Mouse (Mus musculus) hindbrain, embryonic 14.5 days (tissue): ENCODE measurements around the gene Gps2. TPM values are rescaled to one million over a fixed set of nuclear protein-coding genes. Genes with fewer than 3 reads are reported as not detected.
A peak's percentile ranks its signal among the peaks of the same experiment; 100 is the strongest.

Experiments used
- ATAC-seq: fragments of 200-750 bp; cut with Nextera tagmentation; 2 replicates; pipeline ENCODE4 v1.8.0; 2017; ENCODE audit warnings: moderate number of reproducible peaks, mild to moderate bottlenecking, moderate TSS enrichment, moderate library complexity; ENCODE audit not compliant: low FRiP score
- DNase-seq: peaks from one replicate; pipeline ENCODE4 v3.0.0-alpha.2; 2015; ENCODE audit warnings: low spot score
- H3K27ac ChIP-seq: fragments of 300-500 bp; sonication (generic); 2 replicates; pipeline ENCODE4 v1.5.1; 2014; ENCODE audit warnings: mild to moderate bottlenecking, moderate library complexity
- H3K27me3 ChIP-seq: fragments of 300-500 bp; sonication (generic); 2 replicates; pipeline ENCODE4 v1.6.1; 2014; ENCODE audit warnings: mild to moderate bottlenecking, low read length, mixed read lengths; ENCODE audit not compliant: control insufficient read depth, insufficient read depth
- H3K36me3 ChIP-seq: fragments of 300-500 bp; sonication (generic); replicated peaks from 2 replicates; pipeline ENCODE4 v1.6.1; 2014; ENCODE audit not compliant: control insufficient read depth, insufficient read depth
- H3K4me1 ChIP-seq: fragments of 300-500 bp; sonication (generic); replicated peaks from 2 replicates; pipeline ENCODE4 v1.6.1; 2014; ENCODE audit warnings: antibody characterized with exemption, low read length, mixed read lengths; ENCODE audit not compliant: control insufficient read depth, insufficient read depth
- H3K4me2 ChIP-seq: fragments of 300-500 bp; sonication (generic); replicated peaks from 2 replicates; pipeline ENCODE4 v1.6.1; 2014; ENCODE audit warnings: mild to moderate bottlenecking, moderate library complexity
- H3K4me3 ChIP-seq: fragments of 300-500 bp; sonication (generic); replicated peaks from 2 replicates; pipeline ENCODE4 v1.5.1; 2014; ENCODE audit warnings: mild to moderate bottlenecking, low read length
- H3K9ac ChIP-seq: fragments of 300-500 bp; sonication (generic); 2 replicates; pipeline ENCODE4 v1.6.1; 2014
- H3K9me3 ChIP-seq: fragments of 300-500 bp; sonication (generic); 2 replicates; pipeline ENCODE4 v1.6.1; 2016; ENCODE audit warnings: low read length; ENCODE audit not compliant: control insufficient read depth
- WGBS: fragments of 180-500 bp; shearing (Covaris S2); extraction: QIAGEN DNeasy Blood & Tissue Kit; methylation state at CpG from one replicate; pipeline ENCODE4 v1.1.7; 2014; 5-methylcytosine and 5-hydroxymethylcytosine counted together
- polyA plus RNA-seq: library from polyadenylated mRNA; unstranded; fragments of >200 nt; fragmentation: Nextera tagmentation; extraction: Ambion mirVana; gene quantifications from 2 replicates; pipeline ENCODE4 v1.2.1, GENCODE M21; 2014

Gene Gps2
- polyA plus RNA-seq, 1 experiment from 2014 or later, result 50.4 TPM

GRCm38 (mm10) chr11:69930967-69931537 lies 17.4 kb downstream of the Gps2 start:
- DNase-seq (no peak), ATAC-seq (no peak)
- Histone ChIP-seq H3K36me3 (no peaks in the 10 kb centered on the region), H3K9me3 (no peaks in the 10 kb centered on the region), H3K4me2 (no peak overlapping the region), H3K27ac (no peak overlapping the region), H3K4me3 (no peak overlapping the region), H3K27me3 (peaks cover 10% of the 10 kb centered on the region; the same call in 1 of the 2 replicates), H3K4me1 (no peaks in the 10 kb centered on the region; the same call in 1 of the 2 replicates), H3K9ac (no peak overlapping the region)
- WGBS, result 68% methylated on average over 3 of the region's 3 CpGs

DNA sequence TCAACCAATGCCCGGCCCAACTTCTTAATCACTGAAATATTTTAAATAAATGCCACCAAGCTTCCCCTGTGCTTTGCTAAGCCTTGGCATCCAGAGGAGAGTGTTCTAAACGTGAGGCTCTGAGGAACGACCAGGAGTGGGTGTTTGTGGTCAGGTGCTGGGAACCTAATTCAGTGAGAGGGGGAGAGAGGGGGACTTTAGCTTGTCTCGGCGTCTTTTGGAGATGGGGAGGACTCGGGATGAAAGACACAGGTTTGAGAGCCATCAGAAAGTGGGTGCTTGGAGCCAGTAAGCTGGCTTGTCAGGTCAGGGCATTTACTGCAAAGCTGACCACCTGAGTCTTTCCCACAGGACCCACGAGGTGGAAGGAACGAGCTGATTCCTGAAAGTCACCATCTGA lies 18.1 kb downstream of the Gps2 start:
- DNase-seq (no peak), ATAC-seq (no peak)
- Histone ChIP-seq H3K27ac (no peak overlapping the region), H3K27me3 (peaks cover 14% of the 10 kb centered on the region; the same call in 1 of the 2 replicates), H3K4me1 (no peaks in the 10 kb centered on the region; the same call in 1 of the 2 replicates), H3K9me3 (no peaks in the 10 kb centered on the region), H3K4me3 (no peak overlapping the region), H3K36me3 (no peaks in the 10 kb centered on the region), H3K4me2 (no peak overlapping the region), H3K9ac (no peak overlapping the region)
- 77% methylated on average over 8 of the region's 8 CpGs for WGBS

DNA sequence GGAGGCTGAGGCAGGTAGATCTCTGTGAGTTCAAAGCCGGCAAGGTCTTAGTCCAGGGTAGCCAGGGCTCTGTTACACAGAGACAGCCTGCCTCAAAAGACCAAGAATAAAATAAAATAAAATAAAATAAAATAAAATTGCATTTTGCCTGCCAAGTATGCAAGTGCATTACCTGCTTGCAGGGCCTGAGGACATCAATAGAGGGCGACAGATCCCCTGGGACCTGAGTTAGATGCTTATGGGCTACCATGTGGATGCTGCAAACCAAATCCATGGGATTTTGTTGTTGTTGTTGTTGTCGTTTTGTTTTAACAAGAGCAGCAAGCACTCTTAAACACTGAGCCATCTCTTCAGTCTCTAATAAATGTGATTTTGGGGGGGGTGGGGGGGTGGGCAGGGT lies 18.6 kb downstream of the Gps2 start:
- no peak for DNase-seq

GRCm38 (mm10) chr11:69933066-69933465 lies 19.4 kb downstream of the Gps2 start:
- no peaks in the 10 kb centered on the region; the same call in 1 of the 2 replicates for H3K4me1 ChIP-seq
- H3K36me3 ChIP-seq, result no peaks in the 10 kb centered on the region
- no peak overlapping the region for H3K4me2 ChIP-seq
- DNase-seq (no peak), ATAC-seq (no peak)
- WGBS, result 79% methylated on average over 4 of the region's 4 CpGs
- H3K27ac ChIP-seq, result no peak overlapping the region
- H3K9me3 ChIP-seq, result no peaks in the 10 kb centered on the region
- H3K27me3 ChIP-seq, result peaks cover 27% of the 10 kb centered on the region
- H3K9ac ChIP-seq, result no peak overlapping the region
- no peak overlapping the region for H3K4me3 ChIP-seq

More for the DNA sequence above, 18.6 kb downstream of the Gps2 start:
- H3K36me3 ChIP-seq, result no peaks in the 10 kb centered on the region
- H3K4me2 ChIP-seq, result no peak overlapping the region
- H3K9ac ChIP-seq, result no peak overlapping the region
- WGBS, result 27% methylated on average over 3 of the region's 3 CpGs
- H3K4me3 ChIP-seq, result no peak overlapping the region
- ATAC-seq, result no peak
- no peak overlapping the region for H3K27ac ChIP-seq
- peaks cover 19% of the 10 kb centered on the region for H3K27me3 ChIP-seq
- no peaks in the 10 kb centered on the region for H3K9me3 ChIP-seq
- H3K4me1 ChIP-seq, result no peaks in the 10 kb centered on the region; the same call in 1 of the 2 replicates

DNA sequence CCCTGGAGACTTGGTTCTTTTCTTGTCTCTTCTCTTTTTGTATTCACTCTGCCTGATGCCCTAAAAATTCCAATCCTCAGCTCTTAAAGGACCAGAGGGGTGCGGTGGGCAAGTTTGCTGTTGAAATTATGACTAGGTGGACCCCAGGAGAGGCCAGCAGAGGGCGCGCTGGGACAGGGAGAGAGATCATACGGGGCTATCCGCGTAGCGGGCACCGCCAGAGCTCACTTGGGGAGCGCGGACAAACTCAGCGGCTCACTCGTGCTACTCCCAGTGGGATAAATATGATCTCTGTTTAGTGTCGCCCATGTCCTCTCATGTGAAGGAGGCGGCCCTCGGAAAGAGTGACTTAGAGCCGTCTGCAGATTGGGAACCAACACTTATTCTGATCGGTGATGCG lies 20.5 kb downstream of the Gps2 start:
- Histone ChIP-seq H3K9me3 (no peaks in the 10 kb centered on the region), H3K4me1 (no peaks in the 10 kb centered on the region; the same call in 1 of the 2 replicates), H3K27ac (no peak overlapping the region), H3K4me2 (peak overlapping the region; percentile 29), H3K27me3 (peaks cover 36% of the 10 kb centered on the region), H3K9ac (no peak overlapping the region), H3K4me3 (no peak overlapping the region; the same call in 1 of the 2 replicates), H3K36me3 (no peaks in the 10 kb centered on the region)
- DNase-seq (peak; percentile 90), ATAC-seq (no peak)
- WGBS, result 1% methylated on average over 18 of the region's 18 CpGs

GRCm38 (mm10) chr11:69934681-69935080 lies 21.0 kb downstream of the Gps2 start:
- Histone ChIP-seq H3K27me3 (peaks cover 36% of the 10 kb centered on the region), H3K27ac (no peak overlapping the region), H3K9ac (no peak overlapping the region), H3K4me3 (peak overlapping the region; percentile 61), H3K4me1 (no peaks in the 10 kb centered on the region; the same call in 1 of the 2 replicates), H3K9me3 (no peaks in the 10 kb centered on the region), H3K4me2 (peak overlapping the region; percentile 99), H3K36me3 (no peaks in the 10 kb centered on the region)
- ATAC-seq (no peak), DNase-seq (no peak)
- WGBS, result 22% methylated on average over 6 of the region's 6 CpGs

GRCm38 (mm10) chr11:69935137-69935879 lies 21.6 kb downstream of the Gps2 start, which contains the start of gene Ybx2:
Gene Ybx2 (plus strand): TSS chr11:69935796.
- Histone ChIP-seq H3K9ac (peak within 1 kb of the TSS; percentile 63), H3K9me3 (no peaks in the 10 kb centered on the region), H3K4me2 (peak within 1 kb of the TSS; percentile 99), H3K36me3 (no peaks in the 10 kb centered on the region), H3K27ac (no peak within 1 kb of the TSS), H3K4me1 (no peaks in the 10 kb centered on the region; the same call in 1 of the 2 replicates), H3K4me3 (peak within 1 kb of the TSS; percentile 61), H3K27me3 (peaks cover 36% of the 10 kb centered on the region)
- DNase-seq (peak; percentile 90), ATAC-seq (peak; percentile 95)
- WGBS, result 2% methylated on average over 54 of the region's 62 CpGs

DNA sequence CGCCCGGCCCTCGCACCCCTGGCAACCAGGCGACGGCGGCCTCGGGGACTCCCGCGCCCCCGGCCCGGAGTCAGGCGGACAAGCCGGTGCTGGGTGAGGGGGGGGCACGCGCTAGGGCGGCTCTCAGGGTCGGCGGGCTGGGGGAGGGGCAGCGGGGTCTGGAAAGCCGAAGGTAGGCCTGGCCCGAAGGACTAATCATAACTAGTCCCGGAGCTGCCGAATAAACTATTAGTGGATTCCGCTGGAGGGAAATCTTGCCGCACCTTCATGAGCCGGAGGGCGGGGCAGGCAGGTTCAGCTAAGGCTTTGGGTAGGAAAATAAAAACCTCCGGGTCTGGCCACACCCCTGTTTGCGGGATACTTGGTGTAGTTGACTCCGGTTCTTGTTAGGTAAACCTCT lies 22.5 kb downstream of the Gps2 start:
- H3K27ac ChIP-seq, result no peak overlapping the region
- H3K27me3 ChIP-seq, result peaks cover 36% of the 10 kb centered on the region
- peak overlapping the region; percentile 63 for H3K9ac ChIP-seq

GRCm38 (mm10) chr11:69936714-69937347 lies 23.1 kb downstream of the Gps2 start:
- Histone ChIP-seq H3K36me3 (no peaks in the 10 kb centered on the region), H3K9ac (no peak overlapping the region)
- 37% methylated on average over 9 of the region's 9 CpGs for WGBS

More for the DNA sequence above, 22.5 kb downstream of the Gps2 start:
- Histone ChIP-seq H3K36me3 (no peaks in the 10 kb centered on the region), H3K9me3 (no peaks in the 10 kb centered on the region), H3K4me1 (no peaks in the 10 kb centered on the region; the same call in 1 of the 2 replicates), H3K4me3 (peak overlapping the region; percentile 61), H3K4me2 (peak overlapping the region; percentile 99)
- 2% methylated on average over 28 of the region's 30 CpGs for WGBS
- ATAC-seq (no peak), DNase-seq (no peak)

More at GRCm38 (mm10) chr11:69936714-69937347, 23.1 kb downstream of the Gps2 start:
- Histone ChIP-seq H3K27me3 (peaks cover 36% of the 10 kb centered on the region), H3K4me1 (no peaks in the 10 kb centered on the region; the same call in 1 of the 2 replicates), H3K27ac (no peak overlapping the region), H3K4me3 (peak overlapping the region; percentile 61; the same call in 1 of the 2 replicates), H3K9me3 (no peaks in the 10 kb centered on the region), H3K4me2 (peak overlapping the region; percentile 99)
- no peak for DNase-seq
- no peak for ATAC-seq
